Mouse (Mus musculus): ENCODE data around the gene Rnd3. TPM values are rescaled to one million over a fixed set of nuclear protein-coding genes. Genes with fewer than 3 reads are reported as not detected.

Rnd3 gene
- polyA plus RNA-seq (2017; shearing (Covaris generic)), result 0.65 TPM

GRCm38 (mm10) chr2:51148975-51149374 lies at the start of gene Rnd3:
Gene Rnd3 (minus strand): TSS chr2:51149111.

